Mouse (Mus musculus): ENCODE results near the gene Galnt16.
A peak's percentile ranks its signal among the peaks of the same experiment; 100 is the strongest.

Galnt16 gene

DNA sequence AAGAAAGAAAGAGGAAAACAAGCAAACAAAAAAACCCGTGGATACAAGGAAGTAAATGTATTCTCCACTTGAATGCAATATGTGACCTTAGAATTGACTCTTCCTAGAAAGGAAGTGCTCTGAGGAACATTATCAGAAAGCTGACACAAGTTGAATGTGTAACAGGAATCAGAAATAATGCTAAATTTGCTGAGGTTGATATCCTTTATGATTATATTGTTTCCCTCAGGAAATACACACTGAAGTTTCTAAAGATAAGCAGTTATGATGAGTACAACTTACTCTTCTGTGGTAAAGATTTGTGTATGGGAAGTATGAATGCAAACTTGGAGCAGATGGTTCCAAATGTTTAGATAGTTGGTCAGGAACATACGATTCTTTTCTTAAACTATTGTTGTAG lies 150.3 kb downstream of the Galnt16 start:
- no peak for DNase-seq

DNA sequence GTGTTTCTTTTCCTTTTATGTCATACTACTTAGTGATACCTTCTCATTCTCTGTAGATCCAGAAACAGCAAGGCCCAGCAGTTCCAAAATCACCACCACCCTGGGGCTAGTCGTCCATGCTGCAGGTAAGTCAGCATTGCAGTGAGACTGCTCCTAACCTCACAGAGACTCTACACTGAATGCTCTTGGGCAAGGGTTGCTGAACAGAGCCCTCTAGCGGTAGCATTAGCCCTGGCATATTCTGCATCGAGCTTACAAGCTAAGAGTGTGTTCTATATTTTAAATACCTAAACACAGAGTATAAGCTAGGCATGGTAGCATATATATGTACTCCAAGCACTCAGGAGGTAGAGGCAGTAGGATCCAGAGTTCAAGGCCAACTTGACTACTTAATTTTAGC lies 155.1 kb downstream of the Galnt16 start:
- peak; percentile 57 to 76 for DNase-seq
